Mouse (Mus musculus): ENCODE data around the gene Gm15107. TPM values are rescaled to one million over a fixed set of nuclear protein-coding genes. Genes with fewer than 3 reads are reported as not detected.
"Not testable (repeated sequence)": the region's sequence is repeated elsewhere in the genome, so short reads cannot be mapped to it uniquely, and the experiment has no call there.

Gm15107 gene
- not detected in 2 replicates for polyA plus RNA-seq (2014; fragmentation: Nextera tagmentation; extraction: Ambion mirVana)

DNA sequence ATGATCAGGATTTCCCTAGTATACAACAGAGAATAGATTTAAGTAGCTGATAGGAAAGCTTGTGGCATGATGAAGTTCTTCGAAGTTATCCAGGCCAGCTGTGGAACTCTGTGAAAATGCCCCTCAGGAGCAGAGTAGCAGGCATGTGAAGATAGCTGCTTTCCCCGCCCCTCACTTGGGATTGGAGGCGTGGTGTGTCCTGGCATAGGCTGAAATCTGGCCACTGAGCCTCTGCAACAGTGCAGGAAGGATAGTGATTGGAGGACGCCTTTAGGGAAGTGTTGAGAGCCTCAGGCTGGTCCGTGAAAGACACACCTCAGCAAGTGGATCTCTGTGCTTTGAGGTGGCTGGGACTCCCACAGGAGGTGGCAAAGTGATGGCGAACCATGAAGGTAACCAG lies at the start of gene Gm15107:
TSS of gene Gm15107 (plus strand) at position 301 of the 400 bp plus-strand sequence.
- not testable (repeated sequence) for H3K4me2 ChIP-seq (replicated peaks); H3K4me1 ChIP-seq (replicated peaks; ENCODE audit: control insufficient read depth, insufficient read depth, low read length); H3K36me3 ChIP-seq (replicated peaks; ENCODE audit: control insufficient read depth, insufficient read depth); DNase-seq (ENCODE audit: low spot score); H3K27ac ChIP-seq; ATAC-seq (ENCODE audit: low FRiP score); H3K9me3 ChIP-seq (ENCODE audit: control insufficient read depth, low read length); H3K27me3 ChIP-seq (ENCODE audit: control insufficient read depth, insufficient read depth, low read length); H3K9ac ChIP-seq; H3K4me3 ChIP-seq (replicated peaks; ENCODE audit: low read length)
- 100% methylated on average over 1 of the region's 6 CpGs for WGBS

Other genes starting within 250 kb of the Gm15107 start
- not detected in 2 replicates for gene Gm15080, start 187.7 kb upstream of the Gm15107 start, polyA plus RNA-seq (2014; fragmentation: Nextera tagmentation; extraction: Ambion mirVana)